Mouse (Mus musculus) testis, adult 2 months (tissue): ENCODE results near the gene Dst.

Source experiments
- CTCF ChIP-seq: fragments of 200-500 bp; IDR thresholded peaks from 2 replicates; pipeline ENCODE4 v1.5.1; 2012; ENCODE audit warnings: low read depth, mild to moderate bottlenecking, inconsistent platforms, low read length, moderate library complexity; ENCODE audit not compliant: control insufficient read depth, insufficient read depth, insufficient replicate concordance
- POLR2A ChIP-seq: fragments of 200-500 bp; IDR thresholded peaks from 2 replicates; pipeline ENCODE4 v1.6.1; 2012; ENCODE audit warnings: low read depth, mild to moderate bottlenecking, inconsistent platforms, low read length, moderate library complexity; ENCODE audit not compliant: control insufficient read depth

- TF ChIP-seq CTCF: no peak
- TF ChIP-seq POLR2A: no peak
Observed at GRCm38 (mm10) chr1:33996105-33996887, 88.3 kb downstream of the Dst start.
